Mouse (Mus musculus): ENCODE results near the gene Sfxn3. TPM values are rescaled to one million over a fixed set of nuclear protein-coding genes. Genes with fewer than 3 reads are reported as not detected.

The Sfxn3 gene
- polyA plus RNA-seq, 1 experiment: 8.8 TPM

- Histone ChIP-seq H3K27me3 (ENCODE audit: control insufficient read depth, insufficient read depth, low read length) (no peaks in the 10 kb centered on the region), H3K27ac (ENCODE audit: insufficient read depth, low read depth, low read length) (peak overlapping the region; percentile 94), H3K36me3 (ENCODE audit: control insufficient read depth, insufficient read depth, low read length) (peaks cover 7% of the 10 kb centered on the region; the same call in 1 of the 2 replicates), H3K4me3 (ENCODE audit: low read depth, low read length) (peak overlapping the region; percentile 68), H3K4me1 (ENCODE audit: control insufficient read depth, insufficient read depth, insufficient read length, low read length) (peaks cover 20% of the 10 kb centered on the region)
- TF ChIP-seq CTCF (IDR thresholded peaks at IDR 0.05; ENCODE audit: extremely low read depth, insufficient read length, insufficient replicate concordance, low read depth, low read length): no peak
- TF ChIP-seq POLR2A (IDR thresholded peaks at IDR 0.05; ENCODE audit: low read depth, low read length): no peak
- under 1% methylated on average over 43 of the region's 48 CpGs for WGBS
These were observed 29.4 kb upstream of the Sfxn3 start for GRCm38 (mm10) chr19:45017909-45018308.

DNA sequence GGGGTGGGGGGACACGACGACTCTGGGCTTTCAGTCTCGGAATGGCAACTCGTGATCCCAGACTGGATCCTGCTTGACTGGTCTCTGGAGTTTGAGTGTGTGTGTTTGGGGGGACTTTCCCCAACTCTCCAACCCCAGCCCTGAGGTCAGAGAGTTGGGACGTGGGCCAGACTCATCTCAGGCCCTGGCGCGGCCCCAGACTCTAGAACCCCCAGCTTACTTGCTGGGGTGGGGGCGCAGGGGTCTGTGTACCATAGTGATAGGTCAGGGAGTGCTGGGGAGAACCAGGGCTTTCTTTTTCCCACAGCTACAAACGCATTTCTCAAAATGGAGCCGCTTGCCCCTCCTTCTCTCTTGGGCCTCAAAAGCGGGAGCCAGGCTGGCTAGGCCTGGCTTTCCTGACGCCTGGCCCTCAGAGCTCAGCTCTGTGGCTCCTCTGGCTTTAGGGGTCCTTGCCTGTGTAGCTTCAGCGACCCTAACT lies 28.9 kb upstream of the Sfxn3 start:
- WGBS: 7% methylated on average over 13 of the region's 13 CpGs

GRCm38 (mm10) chr19:45020348-45020747 lies 27.0 kb upstream of the Sfxn3 start:
- Histone ChIP-seq H3K4me1 (ENCODE audit: control insufficient read depth, insufficient read depth, insufficient read length, low read length) (peaks cover 10% of the 10 kb centered on the region), H3K27me3 (ENCODE audit: control insufficient read depth, insufficient read depth, low read length) (no peaks in the 10 kb centered on the region), H3K36me3 (ENCODE audit: control insufficient read depth, insufficient read depth, low read length) (peaks cover 17% of the 10 kb centered on the region), H3K4me3 (ENCODE audit: low read depth, low read length) (no peak overlapping the region), H3K27ac (ENCODE audit: insufficient read depth, low read depth, low read length) (no peak overlapping the region)
- WGBS: 33% methylated on average over 6 of the region's 6 CpGs
- TF ChIP-seq POLR2A (IDR thresholded peaks at IDR 0.05; ENCODE audit: low read depth, low read length) (no peak), CTCF (IDR thresholded peaks at IDR 0.05; ENCODE audit: extremely low read depth, insufficient read length, insufficient replicate concordance, low read depth, low read length) (no peak)

More for the DNA sequence above, 28.9 kb upstream of the Sfxn3 start:
- H3K27ac ChIP-seq (ENCODE audit: insufficient read depth, low read depth, low read length): peak overlapping the region; percentile 76
- H3K36me3 ChIP-seq (ENCODE audit: control insufficient read depth, insufficient read depth, low read length): peaks cover 7% of the 10 kb centered on the region; the same call in 1 of the 2 replicates
- no peaks in the 10 kb centered on the region for H3K27me3 ChIP-seq (ENCODE audit: control insufficient read depth, insufficient read depth, low read length)
- H3K4me3 ChIP-seq (ENCODE audit: low read depth, low read length): peak overlapping the region; percentile 68
- no peak for TF ChIP-seq CTCF (IDR thresholded peaks at IDR 0.05; ENCODE audit: extremely low read depth, insufficient read length, insufficient replicate concordance, low read depth, low read length)
- peaks cover 20% of the 10 kb centered on the region for H3K4me1 ChIP-seq (ENCODE audit: control insufficient read depth, insufficient read depth, insufficient read length, low read length)

GRCm38 (mm10) chr19:45021362-45021761 lies 25.9 kb upstream of the Sfxn3 start:
- Histone ChIP-seq H3K27ac (ENCODE audit: insufficient read depth, low read depth, low read length) (no peak overlapping the region), H3K36me3 (ENCODE audit: control insufficient read depth, insufficient read depth, low read length) (peaks cover 25% of the 10 kb centered on the region), H3K4me1 (ENCODE audit: control insufficient read depth, insufficient read depth, insufficient read length, low read length) (peaks cover 10% of the 10 kb centered on the region), H3K4me3 (ENCODE audit: low read depth, low read length) (no peak overlapping the region), H3K27me3 (ENCODE audit: control insufficient read depth, insufficient read depth, low read length) (no peaks in the 10 kb centered on the region)
- WGBS: 88% methylated on average over 15 of the region's 15 CpGs
- TF ChIP-seq CTCF (IDR thresholded peaks at IDR 0.05; ENCODE audit: extremely low read depth, insufficient read length, insufficient replicate concordance, low read depth, low read length) (no peak), POLR2A (IDR thresholded peaks at IDR 0.05; ENCODE audit: low read depth, low read length) (no peak)

DNA sequence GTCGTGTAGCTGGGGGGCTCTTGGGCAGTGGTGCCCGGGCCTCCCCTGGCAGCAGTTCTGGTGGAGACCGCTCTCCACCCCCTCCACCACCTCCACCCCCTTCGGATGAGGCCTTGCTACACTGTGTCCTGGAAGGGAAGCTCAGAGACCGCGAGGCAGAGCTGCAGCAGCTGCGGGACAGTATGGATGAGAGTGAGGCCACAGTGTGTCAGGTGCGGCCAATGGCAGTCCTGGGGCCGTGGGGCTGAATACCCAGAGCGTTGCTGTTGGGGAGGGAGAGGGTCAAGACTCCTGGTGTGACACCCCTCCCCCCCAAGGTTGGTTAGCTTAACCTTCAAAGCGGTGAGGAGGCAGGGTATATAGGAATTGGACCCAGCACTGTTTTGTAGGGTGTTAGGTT lies 23.3 kb upstream of the Sfxn3 start:
- no peak overlapping the region for H3K27ac ChIP-seq (ENCODE audit: insufficient read depth, low read depth, low read length)
- H3K27me3 ChIP-seq (ENCODE audit: control insufficient read depth, insufficient read depth, low read length): no peaks in the 10 kb centered on the region
- peaks cover 31% of the 10 kb centered on the region for H3K36me3 ChIP-seq (ENCODE audit: control insufficient read depth, insufficient read depth, low read length)
- H3K4me3 ChIP-seq (ENCODE audit: low read depth, low read length): no peak overlapping the region
- H3K4me1 ChIP-seq (ENCODE audit: control insufficient read depth, insufficient read depth, insufficient read length, low read length): peaks cover 11% of the 10 kb centered on the region
- TF ChIP-seq CTCF (IDR thresholded peaks at IDR 0.05; ENCODE audit: extremely low read depth, insufficient read length, insufficient replicate concordance, low read depth, low read length) (no peak), POLR2A (IDR thresholded peaks at IDR 0.05; ENCODE audit: low read depth, low read length) (no peak)
- WGBS: 83% methylated on average over 11 of the region's 11 CpGs

- H3K4me1 ChIP-seq (ENCODE audit: control insufficient read depth, insufficient read depth, insufficient read length, low read length): peaks cover 11% of the 10 kb centered on the region
These were observed 22.5 kb upstream of the Sfxn3 start for GRCm38 (mm10) chr19:45024775-45025174.

DNA sequence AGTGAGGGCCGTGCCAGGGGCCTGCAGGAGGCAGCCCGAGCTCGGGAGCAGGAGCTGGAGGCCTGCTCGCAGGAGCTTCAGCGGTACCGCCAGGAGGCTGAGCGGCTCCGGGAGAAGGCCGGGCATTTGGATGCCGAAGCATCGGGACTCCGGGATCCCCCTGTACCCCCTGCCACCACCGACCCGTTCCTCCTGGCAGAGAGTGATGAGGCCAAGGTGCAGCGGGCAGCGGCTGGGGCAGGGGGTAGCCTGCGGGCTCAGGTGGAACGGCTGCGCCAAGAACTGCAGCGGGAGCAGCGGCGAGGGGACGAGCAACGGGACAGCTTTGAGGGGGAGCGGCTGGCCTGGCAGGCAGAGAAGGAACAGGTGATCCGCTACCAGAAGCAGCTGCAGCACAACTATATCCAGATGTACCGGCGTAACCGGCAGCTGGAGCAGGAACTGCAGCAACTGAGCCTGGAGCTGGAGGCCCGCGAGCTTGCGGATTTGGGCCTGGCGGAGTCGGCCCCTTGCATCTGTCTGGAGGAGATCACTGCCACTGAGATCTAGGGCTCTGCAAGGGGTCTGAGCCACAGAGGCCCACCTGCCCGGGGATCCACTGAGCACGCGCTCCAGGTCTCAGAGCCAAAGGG lies 21.2 kb upstream of the Sfxn3 start:
- Histone ChIP-seq H3K4me3 (ENCODE audit: low read depth, low read length) (no peak overlapping the region), H3K27me3 (ENCODE audit: control insufficient read depth, insufficient read depth, low read length) (no peaks in the 10 kb centered on the region), H3K27ac (ENCODE audit: insufficient read depth, low read depth, low read length) (no peak overlapping the region), H3K4me1 (ENCODE audit: control insufficient read depth, insufficient read depth, insufficient read length, low read length) (peaks cover 13% of the 10 kb centered on the region), H3K36me3 (ENCODE audit: control insufficient read depth, insufficient read depth, low read length) (peaks cover 31% of the 10 kb centered on the region)
- WGBS: 94% methylated on average over 37 of the region's 37 CpGs
- TF ChIP-seq POLR2A (IDR thresholded peaks at IDR 0.05; ENCODE audit: low read depth, low read length): no peak
- TF ChIP-seq CTCF (IDR thresholded peaks at IDR 0.05; ENCODE audit: extremely low read depth, insufficient read length, insufficient replicate concordance, low read depth, low read length): no peak

More at GRCm38 (mm10) chr19:45024775-45025174, 22.5 kb upstream of the Sfxn3 start:
- no peak overlapping the region for H3K4me3 ChIP-seq (ENCODE audit: low read depth, low read length)
- H3K36me3 ChIP-seq (ENCODE audit: control insufficient read depth, insufficient read depth, low read length): peaks cover 31% of the 10 kb centered on the region
- WGBS: 88% methylated on average over 20 of the region's 20 CpGs
- no peak overlapping the region for H3K27ac ChIP-seq (ENCODE audit: insufficient read depth, low read depth, low read length)
- TF ChIP-seq CTCF (IDR thresholded peaks at IDR 0.05; ENCODE audit: extremely low read depth, insufficient read length, insufficient replicate concordance, low read depth, low read length) (no peak), POLR2A (IDR thresholded peaks at IDR 0.05; ENCODE audit: low read depth, low read length) (no peak)
- no peaks in the 10 kb centered on the region for H3K27me3 ChIP-seq (ENCODE audit: control insufficient read depth, insufficient read depth, low read length)
